Mouse (Mus musculus) lung, embryonic 14.5 days (tissue): ENCODE data around the gene 5730596B20Rik. TPM values are rescaled to one million over a fixed set of nuclear protein-coding genes. Genes with fewer than 3 reads are reported as not detected.

Experiments
- ATAC-seq: fragments of 200-750 bp; cut with Nextera tagmentation; 2 replicates; pipeline ENCODE4 v1.8.0; 2017; ENCODE audit warnings: mild to moderate bottlenecking, moderate TSS enrichment, moderate library complexity; ENCODE audit not compliant: insufficient read depth
- DNase-seq: peaks from one replicate; pipeline ENCODE4 v3.0.0-alpha.2; 2015
- H3K27ac ChIP-seq: fragments of 300-500 bp; sonication (generic); 2 replicates; pipeline ENCODE4 v1.5.1; 2014; ENCODE audit warnings: low read depth, mild to moderate bottlenecking, moderate library complexity
- H3K27me3 ChIP-seq: fragments of 300-500 bp; sonication (generic); 2 replicates; pipeline ENCODE4 v1.6.1; 2014; ENCODE audit warnings: low read length, control low read depth; ENCODE audit not compliant: insufficient read depth
- H3K36me3 ChIP-seq: fragments of 300-500 bp; sonication (generic); 2 replicates; pipeline ENCODE4 v1.6.1; 2014; ENCODE audit warnings: control low read depth; ENCODE audit not compliant: insufficient read depth
- H3K4me1 ChIP-seq: fragments of 300-500 bp; sonication (generic); 2 replicates; pipeline ENCODE4 v1.6.1; 2014; ENCODE audit warnings: antibody characterized with exemption, control low read depth; ENCODE audit not compliant: insufficient read depth
- H3K4me2 ChIP-seq: fragments of 300-500 bp; sonication (generic); 2 replicates; pipeline ENCODE4 v1.6.1; 2014; ENCODE audit warnings: mild to moderate bottlenecking
- H3K4me3 ChIP-seq: fragments of 300-500 bp; sonication (generic); 2 replicates; pipeline ENCODE4 v1.5.1; 2014; ENCODE audit warnings: low read depth, low read length
- H3K9ac ChIP-seq: fragments of 300-500 bp; sonication (generic); 2 replicates; pipeline ENCODE4 v1.6.1; 2014
- H3K9me3 ChIP-seq: fragments of 300-500 bp; sonication (generic); 2 replicates; pipeline ENCODE4 v1.6.1; 2016; ENCODE audit warnings: low read depth, low read length, control low read depth
- CTCF ChIP-seq: IDR thresholded peaks from 2 replicates; pipeline ENCODE4 v1.5.1; 2016; ENCODE audit warnings: antibody characterized with exemption, low read depth
- whole genome bisulfite sequencing: fragments of 180-500 bp; shearing (Covaris S2); extraction: QIAGEN DNeasy Blood & Tissue Kit; methylation state at CpG from one replicate; pipeline ENCODE4 v1.1.7; 2014; 5-methylcytosine and 5-hydroxymethylcytosine counted together
- polyA plus RNA-seq: library from polyadenylated mRNA; unstranded; fragments of >200 nt; fragmentation: Nextera tagmentation; extraction: Ambion mirVana; gene quantifications from 2 replicates; pipeline ENCODE4 v1.2.1, GENCODE M21; 2014

5730596B20Rik gene
- polyA plus RNA-seq, 1 experiment from 2014 or later = 2.6 TPM

GRCm38 (mm10) chr6:52152226-52153193, 24.8 kb upstream of the 5730596B20Rik start:
- no peak overlapping the region for H3K4me2 ChIP-seq
- H3K4me3 ChIP-seq = no peak overlapping the region
- peaks cover 42% of the 10 kb centered on the region for H3K27me3 ChIP-seq
- TF ChIP-seq CTCF = no peak
- no peak overlapping the region for H3K27ac ChIP-seq
- no peaks in the 10 kb centered on the region for H3K4me1 ChIP-seq
- WGBS = 30% methylated on average over 16 of the region's 16 CpGs
- DNase-seq = peak; percentile 11
- no peaks in the 10 kb centered on the region for H3K36me3 ChIP-seq
- H3K9ac ChIP-seq = no peak overlapping the region
- H3K9me3 ChIP-seq = no peaks in the 10 kb centered on the region
- no peak for ATAC-seq

- DNase-seq = peak; percentile 37
- Histone ChIP-seq H3K4me3 (no peak overlapping the region), H3K4me1 (no peaks in the 10 kb centered on the region), H3K27ac (no peak overlapping the region), H3K27me3 (peaks cover 46% of the 10 kb centered on the region), H3K9ac (no peak overlapping the region), H3K4me2 (no peak overlapping the region), H3K36me3 (no peaks in the 10 kb centered on the region), H3K9me3 (no peaks in the 10 kb centered on the region)
- TF ChIP-seq CTCF = no peak
- 11% methylated on average over 6 of the region's 6 CpGs for WGBS
- ATAC-seq = no peak
Observed at GRCm38 (mm10) chr6:52153270-52153669, 24.0 kb upstream of the 5730596B20Rik start.

GRCm38 (mm10) chr6:52154044-52154443, 23.3 kb upstream of the 5730596B20Rik start:
- no peak overlapping the region for H3K4me3 ChIP-seq
- no peak overlapping the region for H3K27ac ChIP-seq
- WGBS = 44% methylated on average over 5 of the region's 5 CpGs
- no peak for DNase-seq
- no peaks in the 10 kb centered on the region for H3K9me3 ChIP-seq
- H3K27me3 ChIP-seq = peaks cover 46% of the 10 kb centered on the region
- ATAC-seq = no peak
- H3K4me1 ChIP-seq = no peaks in the 10 kb centered on the region
- H3K36me3 ChIP-seq = no peaks in the 10 kb centered on the region
- H3K4me2 ChIP-seq = no peak overlapping the region
- no peak for TF ChIP-seq CTCF
- H3K9ac ChIP-seq = no peak overlapping the region

GRCm38 (mm10) chr6:52155471-52155870, 21.8 kb upstream of the 5730596B20Rik start:
- H3K27ac ChIP-seq = no peak overlapping the region
- H3K4me2 ChIP-seq = no peak overlapping the region
- TF ChIP-seq CTCF = no peak
- H3K27me3 ChIP-seq = peaks cover 44% of the 10 kb centered on the region
- no peak overlapping the region for H3K4me3 ChIP-seq
- DNase-seq = no peak
- no peak for ATAC-seq
- H3K9me3 ChIP-seq = no peaks in the 10 kb centered on the region
- WGBS = 56% methylated on average over 3 of the region's 3 CpGs
- H3K9ac ChIP-seq = no peak overlapping the region
- H3K36me3 ChIP-seq = no peaks in the 10 kb centered on the region
- no peaks in the 10 kb centered on the region for H3K4me1 ChIP-seq

GRCm38 (mm10) chr6:52156551-52157200, 20.6 kb upstream of the 5730596B20Rik start:
- WGBS = 12% methylated on average over 20 of the region's 20 CpGs
- peak overlapping the region; percentile 71 for H3K4me3 ChIP-seq
- no peak for TF ChIP-seq CTCF
- no peaks in the 10 kb centered on the region for H3K9me3 ChIP-seq
- H3K27me3 ChIP-seq = peaks cover 38% of the 10 kb centered on the region
- H3K27ac ChIP-seq = no peak overlapping the region
- peak overlapping the region; percentile 79 for H3K4me2 ChIP-seq
- no peak overlapping the region; the same call in 1 of the 2 replicates for H3K9ac ChIP-seq
- DNase-seq = no peak
- no peak for ATAC-seq
- no peaks in the 10 kb centered on the region for H3K36me3 ChIP-seq
- H3K4me1 ChIP-seq = no peaks in the 10 kb centered on the region

GRCm38 (mm10) chr6:52157466-52158275, 19.6 kb upstream of the 5730596B20Rik start:
- H3K9me3 ChIP-seq = no peaks in the 10 kb centered on the region
- H3K36me3 ChIP-seq = no peaks in the 10 kb centered on the region; the same call in 1 of the 2 replicates
- peak overlapping the region; percentile 79 for H3K4me2 ChIP-seq
- H3K4me3 ChIP-seq = peak overlapping the region; percentile 71
- peak overlapping the region; percentile 30; the same call in 1 of the 2 replicates for H3K9ac ChIP-seq
- no peak for TF ChIP-seq CTCF
- H3K4me1 ChIP-seq = no peaks in the 10 kb centered on the region
- peaks cover 28% of the 10 kb centered on the region for H3K27me3 ChIP-seq
- under 1% methylated on average over 32 of the region's 32 CpGs for WGBS
- ATAC-seq = 0 out of 2 replicates have a peak, but pooled peaks have one; percentile 0
- peak; percentile 33 for DNase-seq
- H3K27ac ChIP-seq = peak overlapping the region; percentile 9; the same call in 1 of the 2 replicates
